Mouse (Mus musculus): ENCODE measurements around the gene Sh3bp5.

The Sh3bp5 gene

GRCm38 (mm10) chr14:31337406-31337805 is 98.5 kb downstream of the Sh3bp5 start:
- no peak for DNase-seq (ENCODE audit: low spot score in 2 of 2)

DNA sequence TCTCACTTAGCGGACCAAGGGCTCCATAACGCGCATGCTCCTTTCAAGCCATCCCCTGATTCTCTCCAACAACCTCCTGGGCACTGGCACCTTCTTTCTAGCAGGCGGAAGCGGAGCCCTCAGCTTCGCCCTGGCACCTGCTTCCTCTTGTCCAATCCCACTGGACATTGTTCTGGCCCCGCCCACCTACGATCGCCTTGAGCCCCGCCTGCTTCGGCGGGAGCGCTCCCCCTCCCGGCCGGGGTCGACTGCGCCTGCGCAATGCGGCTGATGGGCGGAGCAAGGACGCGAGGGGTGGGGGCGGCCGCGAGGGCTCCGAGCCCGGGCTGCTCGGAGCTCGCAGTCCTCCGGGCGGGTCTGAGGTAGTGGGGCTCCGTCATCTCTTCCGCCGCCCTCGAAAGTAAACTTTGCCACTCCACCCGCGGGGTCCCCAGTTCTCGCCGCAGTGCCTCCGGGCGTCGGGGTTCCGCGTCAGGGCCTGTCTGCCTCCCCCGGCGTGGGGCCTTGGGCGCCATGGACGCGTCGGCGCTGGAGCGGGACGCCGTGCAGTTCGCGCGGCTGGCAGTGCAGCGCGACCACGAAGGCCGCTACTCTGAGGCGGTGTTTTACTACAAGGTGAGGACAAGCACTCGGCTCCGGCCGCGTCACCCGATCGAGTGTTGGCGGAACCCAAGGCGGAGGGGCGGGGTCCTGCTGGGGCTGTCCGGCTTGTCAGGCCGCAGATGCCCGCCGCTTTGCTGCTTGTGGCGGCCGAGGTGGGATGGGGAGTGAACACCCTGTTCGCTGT is 99.3 kb downstream of the Sh3bp5 start, which contains the start of gene Capn7:
Gene Capn7, plus strand, starts transcription at position 270 of the 787 bp plus-strand sequence.
- peak; percentile 97 to 98 for DNase-seq (ENCODE audit: low spot score in 2 of 2)

DNA sequence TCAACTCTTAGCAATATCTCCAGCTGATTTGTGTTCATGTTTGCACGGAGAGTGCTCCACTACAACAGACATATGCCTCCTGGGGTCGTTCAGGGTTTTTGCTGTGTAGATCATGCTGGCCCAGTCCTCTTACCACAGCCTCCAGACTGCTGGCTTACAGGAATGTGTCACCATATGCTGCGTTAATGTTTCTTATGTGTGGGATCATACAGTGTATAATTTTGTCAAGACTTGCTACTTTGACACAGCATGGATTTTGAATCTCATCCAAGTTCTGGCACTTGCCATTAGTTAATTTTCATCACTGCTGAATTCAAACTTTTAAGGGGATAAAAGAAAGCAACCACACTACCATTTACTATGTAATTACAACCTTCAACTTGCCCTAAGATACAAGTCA is 100.1 kb downstream of the Sh3bp5 start:
- no peak for DNase-seq (ENCODE audit: low spot score in 2 of 2)

GRCm38 (mm10) chr14:31330957-31331356 is 104.9 kb downstream of the Sh3bp5 start:
- no peak for DNase-seq (ENCODE audit: low spot score in 2 of 2)

- no peak for DNase-seq (ENCODE audit: low spot score in 2 of 2)
Measured at GRCm38 (mm10) chr14:31329741-31330140, 106.1 kb downstream of the Sh3bp5 start.

GRCm38 (mm10) chr14:31327681-31328080 is 108.2 kb downstream of the Sh3bp5 start:
- DNase-seq (ENCODE audit: low spot score in 2 of 2), result no peak

DNA sequence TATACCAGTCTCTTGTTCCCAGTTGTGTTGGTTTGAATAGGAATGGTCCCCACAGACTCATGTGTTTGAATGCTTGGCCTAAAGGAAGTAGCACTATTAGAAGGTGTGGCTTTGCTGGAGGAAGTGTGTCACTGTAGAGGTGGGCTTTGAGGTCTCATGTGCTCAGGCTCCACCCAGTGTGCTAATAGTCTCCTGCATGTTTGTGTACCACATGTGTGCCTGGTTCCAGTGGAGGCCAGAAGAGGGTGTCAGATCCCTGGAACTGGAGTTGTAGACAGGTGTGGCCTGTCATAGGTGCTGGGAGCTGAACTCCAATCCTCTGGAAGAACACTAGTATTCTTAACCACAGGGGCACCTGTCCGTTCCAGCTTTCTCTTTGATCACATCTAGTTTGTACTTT is 108.7 kb downstream of the Sh3bp5 start:
- no peak for DNase-seq (ENCODE audit: low spot score in 2 of 2)

- DNase-seq (ENCODE audit: low spot score in 2 of 2), result no peak
Measured at GRCm38 (mm10) chr14:31326770-31327169, 109.1 kb downstream of the Sh3bp5 start.

GRCm38 (mm10) chr14:31325551-31325950 is 110.3 kb downstream of the Sh3bp5 start:
- DNase-seq (ENCODE audit: low spot score in 2 of 2), result no peak

GRCm38 (mm10) chr14:31324851-31325250 is 111.0 kb downstream of the Sh3bp5 start:
- DNase-seq (ENCODE audit: low spot score in 2 of 2), result no peak

DNA sequence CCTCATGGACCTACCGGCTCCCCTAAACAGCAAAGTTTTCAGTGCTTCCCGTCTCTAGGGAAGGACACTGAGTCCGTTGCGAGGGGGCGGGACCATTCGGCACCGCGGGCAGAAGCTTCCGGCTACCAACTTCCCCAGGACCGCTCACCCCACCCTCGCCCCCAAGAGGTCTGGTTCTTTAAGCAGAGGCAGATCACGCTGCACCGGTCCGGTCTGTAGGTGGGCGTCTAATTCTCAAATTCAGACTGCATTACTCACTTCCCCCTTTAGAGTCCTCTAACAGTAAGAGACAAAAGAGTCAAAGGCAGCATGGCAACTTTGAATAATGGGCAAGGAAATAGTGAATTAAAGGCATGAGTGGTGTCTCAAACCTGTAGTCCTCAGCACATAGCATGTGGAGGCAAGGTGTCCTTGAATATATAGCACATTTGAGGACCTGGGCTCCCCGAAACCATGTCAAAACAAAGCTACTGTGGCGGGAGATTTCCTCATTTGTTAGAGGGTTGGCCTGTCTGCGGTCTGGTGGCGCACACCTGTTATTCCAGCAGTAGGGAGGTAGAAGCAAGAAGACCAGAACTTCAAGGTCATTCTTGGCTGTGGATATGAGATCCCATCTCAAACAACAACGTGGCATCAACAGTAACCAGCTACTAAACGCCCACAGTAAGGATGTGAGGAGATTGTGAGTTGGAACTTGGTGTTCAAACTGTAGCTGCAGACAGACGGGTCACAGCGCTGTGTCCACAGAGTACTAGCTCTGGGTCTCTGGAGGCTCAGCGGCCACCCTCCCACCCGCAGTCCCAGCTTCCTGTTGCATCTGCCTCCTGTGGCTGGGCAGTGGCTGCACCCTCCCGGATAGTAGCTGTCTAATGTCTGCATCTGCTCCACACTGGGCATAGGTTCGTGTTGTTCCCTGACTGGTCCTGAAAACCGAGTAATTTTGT is 111.8 kb downstream of the Sh3bp5 start, which contains the start of gene Dnah1:
Gene Dnah1, minus strand, starts transcription at position 48 of the 944 bp plus-strand sequence.
- peak; percentile 28 for DNase-seq (ENCODE audit: low spot score in 2 of 2)

DNA sequence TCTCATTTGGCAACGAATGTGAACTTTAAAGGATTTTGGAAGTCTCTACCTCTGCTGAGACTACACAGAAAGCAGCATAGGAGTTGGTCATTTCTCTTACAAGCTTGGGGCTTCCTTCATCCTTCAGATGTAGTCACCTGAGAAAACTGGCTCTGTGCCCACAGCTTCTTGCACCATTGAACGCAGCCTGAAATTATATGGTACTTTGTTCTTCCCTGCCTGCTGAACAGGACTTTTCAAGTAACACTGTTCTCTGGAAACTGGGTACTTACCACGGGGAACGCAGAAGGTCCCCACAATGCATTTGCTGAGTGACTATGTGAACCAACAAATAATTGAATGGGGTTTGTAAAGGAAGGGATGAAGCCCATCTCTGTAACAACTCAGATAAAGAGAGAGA is 112.7 kb downstream of the Sh3bp5 start:
- no peak for DNase-seq (ENCODE audit: low spot score in 2 of 2)

DNA sequence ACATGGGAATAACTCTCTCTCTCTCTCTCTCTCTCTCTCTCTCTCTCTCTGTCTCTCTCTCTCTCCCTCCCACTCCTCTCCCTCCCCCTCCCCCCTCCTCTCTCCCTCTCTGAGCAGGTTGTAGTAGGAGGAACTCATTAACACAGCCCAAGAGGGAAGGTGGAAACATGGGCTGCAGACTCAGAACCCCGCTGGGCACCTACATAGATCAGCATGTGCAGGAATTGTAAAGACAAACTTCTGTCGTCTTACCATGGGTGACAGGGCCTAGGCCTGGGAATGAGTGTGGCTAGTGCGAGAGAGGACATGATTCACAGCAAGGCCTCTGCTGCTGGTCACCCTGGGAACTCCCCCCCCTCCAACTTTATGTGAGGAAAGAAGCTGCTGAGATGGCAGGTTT is 113.7 kb downstream of the Sh3bp5 start:
- DNase-seq (ENCODE audit: low spot score in 2 of 2), result no peak

DNA sequence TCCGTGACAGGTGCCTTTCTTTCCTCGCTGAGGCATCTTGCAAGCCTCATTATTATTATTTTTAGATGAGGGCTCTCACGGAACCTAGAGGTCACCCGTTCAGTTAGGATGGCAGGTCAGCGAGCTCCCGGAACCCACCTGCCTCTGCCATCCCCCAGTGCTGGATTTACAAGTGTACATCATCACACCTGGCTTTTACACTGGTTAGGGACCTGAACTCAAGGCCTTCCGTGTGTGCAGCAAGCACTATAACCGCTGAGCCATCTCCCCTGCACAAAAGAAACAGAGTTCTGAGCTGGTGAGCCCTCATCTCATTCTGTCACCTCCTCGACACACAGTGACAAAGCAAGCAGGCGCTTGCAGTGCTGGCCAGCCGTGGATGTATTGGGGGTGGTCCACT is 114.7 kb downstream of the Sh3bp5 start:
- no peak for DNase-seq (ENCODE audit: low spot score in 2 of 2)

DNA sequence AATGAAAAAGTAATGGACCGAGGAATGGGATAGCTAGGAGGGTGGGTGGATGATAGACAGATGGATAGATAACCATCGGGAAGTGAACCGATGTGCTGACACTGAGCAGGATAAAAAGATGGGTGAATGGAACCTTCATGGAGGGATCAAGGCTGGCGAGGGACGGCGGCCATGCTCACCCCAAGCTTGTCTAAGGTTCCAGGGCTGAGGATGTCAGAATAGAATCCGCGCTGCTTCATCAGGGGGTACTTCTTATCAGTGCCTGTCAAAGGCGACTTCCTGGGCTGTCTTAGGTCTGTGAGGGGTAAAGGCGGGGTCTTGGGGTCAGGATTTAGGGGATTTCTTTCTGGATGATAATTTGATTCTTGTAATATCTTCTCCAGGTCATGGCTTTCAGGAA is 116.3 kb downstream of the Sh3bp5 start:
- DNase-seq (ENCODE audit: low spot score in 2 of 2), result no peak

DNA sequence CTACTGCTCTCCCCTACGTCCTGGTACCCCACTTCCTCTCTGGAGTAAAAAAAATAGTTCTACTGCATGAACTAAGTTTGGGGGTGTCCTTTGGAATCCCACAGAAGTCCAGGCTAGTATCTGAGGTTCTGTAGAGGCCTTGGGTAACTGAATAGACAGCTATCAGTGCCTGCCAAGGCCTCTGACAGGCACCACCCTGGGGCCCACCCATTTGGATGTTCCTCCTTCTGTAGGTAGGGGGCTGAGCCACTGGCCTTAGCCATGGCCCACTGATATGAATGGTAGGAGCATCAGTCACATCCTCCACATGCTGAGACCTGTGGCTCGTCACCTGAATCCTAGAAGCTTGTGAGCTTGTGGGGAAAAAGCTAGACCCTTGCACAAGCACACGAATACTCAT is 118.1 kb downstream of the Sh3bp5 start:
- DNase-seq (ENCODE audit: low spot score in 2 of 2), result no peak

GRCm38 (mm10) chr14:31316613-31317012 is 119.3 kb downstream of the Sh3bp5 start:
- DNase-seq (ENCODE audit: low spot score in 2 of 2), result no peak

DNA sequence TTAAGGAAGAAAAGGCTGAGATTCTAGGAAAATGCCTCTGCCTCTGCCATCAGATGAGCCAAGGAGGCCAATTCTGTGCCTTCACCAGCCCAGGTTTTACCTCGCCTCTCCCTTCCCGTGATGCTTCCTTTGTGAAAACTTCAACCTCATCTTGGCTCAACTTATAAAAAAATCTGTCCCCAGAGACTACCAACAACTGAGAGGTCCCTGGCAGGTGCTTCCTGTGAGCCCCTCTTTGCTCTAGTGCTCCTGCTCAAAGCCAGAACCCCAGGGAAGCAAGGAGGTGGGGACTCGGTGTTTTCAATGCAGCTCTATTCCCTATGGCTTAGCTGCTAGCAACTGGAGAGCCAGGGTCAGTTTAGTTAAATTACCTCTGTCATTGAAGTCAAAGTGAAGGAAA is 122.7 kb downstream of the Sh3bp5 start:
- no peak for DNase-seq (ENCODE audit: low spot score in 2 of 2)
